Mouse (Mus musculus) retina, adult 2 months (tissue): Measurements from ENCODE around the gene Chil6.

Source experiments
- DNase-seq: peaks from one replicate; pipeline ENCODE4 v3.0.0-alpha.2; 2012; ENCODE audit warnings: low read depth, low spot score

Gene Chil6

GRCm38 (mm10) chr3:106406082-106406481 is at the start of gene Chil6:
Gene Chil6 (minus strand): TSS chr3:106406182.
- DNase-seq: no peak

- no peak for DNase-seq
Measured at GRCm38 (mm10) chr3:106452616-106453015, 46.6 kb upstream of the Chil6 start.

- no peak for DNase-seq
Measured at GRCm38 (mm10) chr3:106449567-106449966, 43.6 kb upstream of the Chil6 start.

GRCm38 (mm10) chr3:106448995-106449394 is 43.0 kb upstream of the Chil6 start:
- no peak for DNase-seq

GRCm38 (mm10) chr3:106448571-106448970 is 42.6 kb upstream of the Chil6 start:
- DNase-seq: peak; percentile 25
